Mouse (Mus musculus) liver, adult 2 months (tissue): ENCODE data around the gene Bin2. TPM values are rescaled to one million over a fixed set of nuclear protein-coding genes. Genes with fewer than 3 reads are reported as not detected.

Experiments used
- DNase-seq: peaks from one replicate; pipeline ENCODE4 v3.0.0-alpha.2; 2011; ENCODE audit warnings: low read depth, low spot score; ENCODE audit errors: extremely low read depth
- H3K27ac ChIP-seq: fragments of 200-500 bp; replicated peaks from 2 replicates; pipeline ENCODE4 v1.5.1; 2012; ENCODE audit warnings: low read depth, mild to moderate bottlenecking, control low read depth, inconsistent platforms, low read length; ENCODE audit not compliant: insufficient read depth
- H3K27me3 ChIP-seq: fragments of 200-500 bp; 2 replicates; pipeline ENCODE4 v1.6.1; 2012; ENCODE audit warnings: mild to moderate bottlenecking, moderate library complexity, low read length, inconsistent platforms; ENCODE audit not compliant: control insufficient read depth, insufficient read depth
- H3K36me3 ChIP-seq: fragments of 200-500 bp; 2 replicates; pipeline ENCODE4 v1.6.1; 2012; ENCODE audit warnings: low read length, inconsistent platforms; ENCODE audit not compliant: control insufficient read depth, insufficient read depth
- H3K4me1 ChIP-seq: fragments of 200-500 bp; 2 replicates; pipeline ENCODE4 v1.6.1; 2011; ENCODE audit warnings: low read length; ENCODE audit not compliant: control insufficient read depth, insufficient read depth
- H3K4me3 ChIP-seq: fragments of 200-500 bp; 2 replicates; pipeline ENCODE4 v1.5.1; 2011; ENCODE audit warnings: low read depth, mild to moderate bottlenecking, control low read depth, low read length, moderate library complexity; ENCODE audit not compliant: insufficient read depth
- H3K79me2 ChIP-seq: fragments of 200-500 bp; 2 replicates; pipeline ENCODE4 v1.6.1; 2012; ENCODE audit warnings: inconsistent platforms, mild to moderate bottlenecking, low read length, moderate library complexity; ENCODE audit not compliant: control insufficient read depth, insufficient read depth
- H3K9ac ChIP-seq: fragments of 200-500 bp; 2 replicates; pipeline ENCODE4 v1.6.1; 2012; ENCODE audit warnings: low read depth, mild to moderate bottlenecking, control low read depth, inconsistent platforms, low read length
- CTCF ChIP-seq: fragments of 200-500 bp; IDR thresholded peaks from 2 replicates; pipeline ENCODE4 v1.5.1; 2011; ENCODE audit warnings: low read depth, low read length, control low read depth
- POLR2A ChIP-seq: fragments of 200-500 bp; IDR thresholded peaks from 2 replicates; pipeline ENCODE4 v1.6.1; 2011; ENCODE audit warnings: low read length, control low read depth; ENCODE audit not compliant: insufficient read depth; ENCODE audit errors: extremely low read depth
- WGBS: fragments of 180-500 bp; shearing (Covaris S2); methylation state at CpG from one replicate; pipeline ENCODE4 v1.1.7; 2018; 5-methylcytosine and 5-hydroxymethylcytosine counted together
- polyA plus RNA-seq: library from polyadenylated mRNA; depleted of rRNA; stranded (reverse); fragments of >200 nt; gene quantifications from 2 replicates; pipeline ENCODE4 v1.2.3, GENCODE M21; 2012
- total RNA-seq: library from RNA; depleted of rRNA; stranded (reverse); fragments of >200 nt; gene quantifications from 2 replicates; pipeline ENCODE4 v1.2.3, GENCODE M21; 2014

Bin2 gene
- total and polyA plus RNA-seq, 2 experiments, result 1.0 to 4.0 TPM

- H3K27ac ChIP-seq, result no peak overlapping the region
- peaks cover 46% of the 10 kb centered on the region for H3K4me1 ChIP-seq
- WGBS, result 15% methylated on average over 12 of the region's 12 CpGs
- no peak overlapping the region for H3K4me3 ChIP-seq
- no peak for TF ChIP-seq POLR2A
- no peak for TF ChIP-seq CTCF
- H3K9ac ChIP-seq, result no peak overlapping the region
- H3K79me2 ChIP-seq, result peaks cover 11% of the 10 kb centered on the region; the same call in 1 of the 2 replicates
- no peaks in the 10 kb centered on the region for H3K27me3 ChIP-seq
- no peaks in the 10 kb centered on the region for H3K36me3 ChIP-seq
- peak; percentile 91 for DNase-seq
These were observed 37.7 kb downstream of the Bin2 start for GRCm38 (mm10) chr15:100631454-100632170.

GRCm38 (mm10) chr15:100630126-100630525, 39.2 kb downstream of the Bin2 start:
- H3K36me3 ChIP-seq, result no peaks in the 10 kb centered on the region
- no peak overlapping the region for H3K4me3 ChIP-seq
- H3K4me1 ChIP-seq, result peaks cover 45% of the 10 kb centered on the region
- DNase-seq, result no peak
- H3K9ac ChIP-seq, result no peak overlapping the region
- H3K27ac ChIP-seq, result no peak overlapping the region
- no peak for TF ChIP-seq CTCF
- no peak for TF ChIP-seq POLR2A
- H3K27me3 ChIP-seq, result no peaks in the 10 kb centered on the region
- 89% methylated on average over 3 of the region's 3 CpGs for WGBS
- H3K79me2 ChIP-seq, result peaks cover 7% of the 10 kb centered on the region; the same call in 1 of the 2 replicates

GRCm38 (mm10) chr15:100628797-100629196, 40.6 kb downstream of the Bin2 start:
- H3K4me1 ChIP-seq, result peaks cover 48% of the 10 kb centered on the region

GRCm38 (mm10) chr15:100627774-100628370, 41.5 kb downstream of the Bin2 start:
- no peaks in the 10 kb centered on the region for H3K36me3 ChIP-seq
- H3K27me3 ChIP-seq, result no peaks in the 10 kb centered on the region
- TF ChIP-seq POLR2A (no peak), CTCF (no peak)
- H3K9ac ChIP-seq, result no peak overlapping the region
- 63% methylated on average over 11 of the region's 11 CpGs for WGBS
- H3K27ac ChIP-seq, result no peak overlapping the region; the same call in 1 of the 2 replicates
- DNase-seq, result no peak
- peaks cover 3% of the 10 kb centered on the region; the same call in 1 of the 2 replicates for H3K79me2 ChIP-seq
- peaks cover 43% of the 10 kb centered on the region for H3K4me1 ChIP-seq
- H3K4me3 ChIP-seq, result no peak overlapping the region

More at GRCm38 (mm10) chr15:100628797-100629196, 40.6 kb downstream of the Bin2 start:
- Histone ChIP-seq H3K79me2 (peaks cover 3% of the 10 kb centered on the region; the same call in 1 of the 2 replicates), H3K27ac (peak overlapping the region; percentile 25; the same call in 1 of the 2 replicates), H3K27me3 (no peaks in the 10 kb centered on the region), H3K4me3 (no peak overlapping the region), H3K36me3 (no peaks in the 10 kb centered on the region), H3K9ac (no peak overlapping the region)
- WGBS, result 24% methylated on average over 7 of the region's 7 CpGs
- TF ChIP-seq POLR2A, result no peak
- no peak for TF ChIP-seq CTCF
- DNase-seq, result no peak

GRCm38 (mm10) chr15:100627287-100627686, 42.1 kb downstream of the Bin2 start:
- Histone ChIP-seq H3K9ac (no peak overlapping the region), H3K4me3 (no peak overlapping the region), H3K79me2 (peaks cover 3% of the 10 kb centered on the region; the same call in 1 of the 2 replicates), H3K4me1 (peaks cover 38% of the 10 kb centered on the region), H3K36me3 (no peaks in the 10 kb centered on the region), H3K27me3 (no peaks in the 10 kb centered on the region), H3K27ac (no peak overlapping the region)
- no peak for TF ChIP-seq CTCF
- TF ChIP-seq POLR2A, result no peak
- 55% methylated on average over 10 of the region's 10 CpGs for WGBS
- no peak for DNase-seq
